Mouse (Mus musculus) gastrocnemius, postnatal 10 days (tissue): ENCODE results near the gene Crabp2. TPM values are rescaled to one million over a fixed set of nuclear protein-coding genes. Genes with fewer than 3 reads are reported as not detected.

Experiments used
- DNase-seq: peaks from one replicate; pipeline ENCODE4 v3.0.0; 2021; ENCODE audit warnings: mixed read lengths
- total RNA-seq, 2 experiments: library from RNA; stranded (reverse); gene quantifications; 2 replicates each; pipeline ENCODE4 v1.2.3; 2021

Gene Crabp2
- total RNA-seq, 2 experiments from 2014 or later = 0.96 to 1.1 TPM

GRCm38 (mm10) chr3:87927452-87927851 is 21.0 kb upstream of the Crabp2 start:
- no peak for DNase-seq

DNA sequence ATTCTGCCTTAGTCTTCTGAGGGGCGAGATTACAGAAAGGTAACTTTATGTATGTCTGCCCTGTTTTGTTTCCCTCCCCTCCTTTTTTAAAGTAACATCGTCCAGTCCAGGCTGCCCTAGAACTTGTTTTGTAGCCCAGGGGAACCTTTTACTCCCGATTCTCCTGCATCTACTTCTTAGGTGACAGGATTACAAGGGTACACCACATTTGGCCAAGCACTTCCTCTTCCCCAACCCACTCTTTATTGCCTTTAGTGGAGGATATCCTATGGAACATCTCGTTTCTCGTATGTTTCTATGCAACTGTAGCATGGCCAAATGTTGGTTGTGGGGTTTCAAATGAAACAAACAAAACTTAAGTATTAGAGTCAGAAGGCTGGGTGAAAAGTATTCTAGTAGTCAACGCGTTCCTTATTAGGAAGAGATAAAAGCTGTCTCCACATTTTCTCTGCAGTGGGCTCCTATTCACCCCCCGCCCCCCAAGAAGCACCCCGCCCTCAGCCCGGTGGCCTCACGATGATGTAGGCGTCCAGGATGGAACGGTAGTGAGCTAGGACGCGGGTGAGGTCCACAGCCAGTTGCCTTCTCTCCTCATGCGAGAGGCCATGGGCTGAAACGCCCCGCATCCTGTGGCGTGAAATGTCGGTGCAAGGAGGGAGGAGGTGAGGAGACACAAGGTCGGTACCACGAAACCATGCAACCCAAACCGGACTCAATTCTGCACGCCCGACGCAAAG is 19.0 kb upstream of the Crabp2 start:
- no peak for DNase-seq

DNA sequence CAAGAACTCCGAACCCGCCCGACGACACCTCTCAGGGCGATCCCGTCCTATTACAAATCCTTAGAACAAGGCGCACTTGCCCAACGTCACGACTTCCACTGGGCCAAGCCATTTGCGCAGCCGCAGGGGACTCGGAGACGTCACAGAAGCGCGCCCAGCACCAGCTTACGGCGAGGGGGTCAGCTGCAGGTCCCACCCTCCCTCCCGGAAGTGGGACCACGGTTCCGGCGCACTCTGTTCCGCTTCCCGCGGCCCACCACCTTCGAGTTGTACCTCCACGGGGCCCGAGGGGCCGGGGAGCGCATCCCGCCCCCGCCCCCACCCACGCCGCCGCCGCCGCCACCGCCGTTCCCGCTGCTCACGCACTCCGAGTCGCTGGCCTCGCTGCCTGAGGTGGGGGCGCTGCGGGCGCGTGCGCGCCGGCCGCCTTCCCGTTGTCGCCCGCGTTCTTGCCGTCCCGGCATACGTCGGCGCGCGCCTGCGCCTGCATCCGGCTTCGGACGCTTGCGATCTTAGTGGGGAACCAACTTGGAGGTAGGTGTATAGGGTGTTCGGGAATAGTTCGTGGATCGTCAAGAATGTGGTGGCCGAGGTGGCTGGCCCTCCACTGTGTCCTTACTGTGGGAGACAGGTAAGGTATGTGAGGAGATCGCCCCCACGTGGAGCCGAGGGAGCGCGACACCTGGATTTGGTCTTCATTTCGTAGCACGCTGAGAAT is 18.2 kb upstream of the Crabp2 start, which contains the start of the genes Isg20l2 and Rrnad1:
TSS of gene Isg20l2 (plus strand) at position 237 of the 718 bp plus-strand sequence.
TSS of gene Rrnad1 (minus strand) at position 640 of the 718 bp plus-strand sequence.
- DNase-seq = peak; percentile 96

DNA sequence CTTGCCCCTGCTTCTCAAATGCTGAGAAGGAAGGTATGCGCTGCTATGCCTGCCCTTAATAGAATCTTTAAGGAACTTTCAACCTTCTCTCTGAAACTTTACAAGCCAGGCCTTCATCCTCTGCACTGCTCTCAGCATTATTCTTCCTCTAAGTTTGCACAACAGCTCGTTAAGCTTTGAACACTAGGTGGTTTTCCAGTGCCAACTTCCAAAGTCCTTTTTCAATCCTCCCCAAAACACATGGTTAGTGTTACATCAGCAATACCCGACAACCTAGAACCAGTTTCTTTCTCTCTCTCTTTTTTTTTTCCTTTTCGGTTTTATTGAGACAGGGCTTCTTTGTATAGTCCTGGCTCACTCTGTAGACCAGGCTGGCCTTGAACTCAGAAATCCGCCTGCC is 14.4 kb upstream of the Crabp2 start:
- no peak for DNase-seq

GRCm38 (mm10) chr3:87934501-87934900 is 14.0 kb upstream of the Crabp2 start:
- no peak for DNase-seq

GRCm38 (mm10) chr3:87935201-87935600 is 13.3 kb upstream of the Crabp2 start:
- no peak for DNase-seq

DNA sequence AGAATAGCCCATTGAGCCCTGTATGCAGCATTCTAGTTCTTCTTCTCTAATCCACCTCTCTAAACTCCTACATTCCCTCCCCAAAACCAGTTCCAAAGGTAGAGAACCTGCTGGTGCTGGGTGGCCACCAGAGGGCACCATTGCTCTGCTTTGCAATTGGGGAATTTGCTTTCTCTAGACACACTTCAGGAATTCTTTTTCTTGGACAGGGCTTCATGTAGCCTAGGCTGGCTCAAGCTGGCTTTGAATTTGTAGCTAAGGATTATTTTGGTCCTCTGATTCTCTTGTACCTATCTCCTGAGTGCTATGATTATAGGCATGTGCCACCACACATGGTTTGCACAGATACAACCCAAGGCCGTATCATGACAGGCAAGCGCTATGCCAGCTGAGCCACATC is 12.7 kb upstream of the Crabp2 start:
- DNase-seq = peak; percentile 95

DNA sequence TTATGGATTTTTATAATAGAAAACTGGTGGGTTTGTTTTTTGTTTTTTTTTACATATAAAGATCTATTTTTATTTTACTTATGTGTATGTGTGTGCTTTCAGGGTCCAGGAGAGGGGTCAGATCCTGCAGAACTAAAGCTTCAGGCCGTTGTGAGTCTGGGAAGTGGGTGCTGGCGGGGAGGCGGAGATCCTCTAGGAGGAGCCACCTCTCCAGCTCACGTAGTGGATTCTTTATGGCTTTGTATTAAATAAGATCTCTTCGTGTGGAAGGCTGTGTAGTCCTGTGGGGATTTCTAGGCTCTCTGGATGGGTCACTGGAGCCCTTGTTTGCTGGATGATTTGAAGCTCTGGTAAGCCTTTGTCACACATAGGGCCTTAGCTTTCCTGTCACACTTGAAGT is 7.9 kb upstream of the Crabp2 start:
- no peak for DNase-seq

GRCm38 (mm10) chr3:87942471-87942870 is 6.0 kb upstream of the Crabp2 start:
- no peak for DNase-seq

- DNase-seq = no peak
Measured at GRCm38 (mm10) chr3:87943586-87943985, 4.9 kb upstream of the Crabp2 start.

- DNase-seq = no peak
Measured at GRCm38 (mm10) chr3:87944838-87945600, 3.4 kb upstream of the Crabp2 start.

DNA sequence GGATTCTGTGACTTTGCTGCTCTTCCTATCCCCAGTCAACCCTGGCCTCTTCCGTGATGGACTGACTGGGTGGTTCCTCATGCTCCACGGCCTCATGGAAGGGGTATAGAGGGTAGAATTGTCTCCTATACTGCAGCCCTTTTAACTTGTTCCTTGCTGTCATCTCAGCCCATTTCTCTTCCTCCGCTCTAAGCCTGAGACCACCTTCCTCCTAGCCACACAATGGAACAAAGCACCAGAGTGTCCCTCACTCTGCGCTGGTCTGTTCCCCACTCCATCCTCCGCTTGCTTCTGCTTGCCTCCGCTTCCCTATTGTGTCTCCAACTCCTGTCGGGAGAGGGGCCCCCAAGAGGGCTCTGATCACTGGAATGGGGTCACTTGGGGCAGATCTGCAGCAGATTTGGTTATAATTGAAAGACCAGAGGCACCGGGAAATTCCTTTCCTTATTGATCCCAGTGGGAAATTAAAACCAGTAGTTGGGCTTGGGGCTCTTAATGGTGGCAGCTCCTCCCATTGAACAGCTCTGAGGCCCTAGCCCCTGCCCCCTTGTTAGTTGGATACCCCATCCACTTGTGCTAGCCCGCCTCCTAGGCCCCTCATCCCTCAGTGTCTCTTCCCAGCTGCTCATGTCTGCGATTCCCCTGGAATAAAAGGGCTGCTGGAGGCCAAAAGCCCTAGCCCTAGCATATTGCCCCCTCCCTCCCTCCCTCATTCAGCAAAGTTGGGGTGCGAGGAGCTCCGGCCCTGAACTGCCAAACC is 2.5 kb upstream of the Crabp2 start:
- DNase-seq = no peak

DNA sequence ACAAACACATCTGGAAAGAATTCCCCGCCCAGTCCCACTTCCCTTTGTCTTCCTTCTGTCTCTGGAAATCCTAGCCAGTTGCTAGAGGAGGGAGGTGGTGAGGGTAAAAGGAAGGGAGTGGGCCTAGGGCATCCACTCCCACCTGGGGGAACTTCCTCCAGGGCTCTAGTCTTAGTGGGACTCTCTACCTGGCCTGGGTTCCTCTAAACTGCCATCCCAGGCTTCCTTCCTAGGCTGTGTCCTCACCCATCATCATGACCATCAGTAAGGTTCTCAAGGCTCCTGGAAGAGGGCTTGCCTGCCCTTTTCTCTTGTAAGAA is 2.0 kb upstream of the Crabp2 start:
- DNase-seq = no peak

DNA sequence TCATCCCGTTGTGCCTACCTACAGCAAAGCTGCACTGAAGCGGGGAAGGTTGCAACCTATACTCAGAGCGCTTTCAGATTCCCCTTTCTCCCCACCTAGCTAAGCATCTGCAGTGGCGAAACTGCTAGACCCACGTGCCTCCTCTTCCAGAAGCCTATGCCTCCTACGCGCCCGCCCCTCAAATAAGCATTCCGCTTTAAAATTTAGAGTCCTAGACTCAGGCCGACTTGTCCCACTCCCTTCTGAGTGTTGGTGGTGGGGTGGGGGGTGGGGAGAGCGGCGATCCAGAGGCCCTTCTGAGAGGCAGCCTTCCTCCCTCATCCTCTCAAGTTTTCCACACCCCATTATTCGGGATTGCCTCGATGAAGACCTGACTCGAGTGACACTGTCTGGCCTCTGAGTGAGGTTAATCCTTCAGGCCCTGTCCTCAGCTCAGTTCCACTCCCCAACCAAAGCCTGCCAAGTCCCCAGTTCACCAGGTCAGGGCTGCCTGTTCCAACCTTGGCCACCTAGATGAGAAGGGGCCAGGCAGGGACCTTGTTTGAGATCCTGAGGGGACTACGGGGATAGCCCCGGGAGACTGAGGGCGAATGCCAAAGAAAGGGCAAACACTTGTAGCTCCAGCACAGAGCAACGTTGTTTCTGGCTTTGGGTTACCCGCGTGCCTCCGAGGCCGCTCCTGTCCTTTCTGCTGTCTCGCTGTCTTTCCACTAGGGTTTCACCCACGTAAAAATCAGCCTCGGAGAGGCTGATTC is 1.2 kb upstream of the Crabp2 start:
- peak; percentile 11 for DNase-seq

- DNase-seq = no peak
Measured at GRCm38 (mm10) chr3:87947811-87948199, 661 bp upstream of the Crabp2 start.

- DNase-seq = no peak
Measured at GRCm38 (mm10) chr3:87949266-87949954, 944 bp downstream of the Crabp2 start.

- DNase-seq = no peak
Measured at GRCm38 (mm10) chr3:87949955-87950515, 1.6 kb downstream of the Crabp2 start.

GRCm38 (mm10) chr3:87951946-87952345 is 3.5 kb downstream of the Crabp2 start:
- no peak for DNase-seq

GRCm38 (mm10) chr3:87952440-87952839 is 4.0 kb downstream of the Crabp2 start:
- DNase-seq = peak; percentile 15

DNA sequence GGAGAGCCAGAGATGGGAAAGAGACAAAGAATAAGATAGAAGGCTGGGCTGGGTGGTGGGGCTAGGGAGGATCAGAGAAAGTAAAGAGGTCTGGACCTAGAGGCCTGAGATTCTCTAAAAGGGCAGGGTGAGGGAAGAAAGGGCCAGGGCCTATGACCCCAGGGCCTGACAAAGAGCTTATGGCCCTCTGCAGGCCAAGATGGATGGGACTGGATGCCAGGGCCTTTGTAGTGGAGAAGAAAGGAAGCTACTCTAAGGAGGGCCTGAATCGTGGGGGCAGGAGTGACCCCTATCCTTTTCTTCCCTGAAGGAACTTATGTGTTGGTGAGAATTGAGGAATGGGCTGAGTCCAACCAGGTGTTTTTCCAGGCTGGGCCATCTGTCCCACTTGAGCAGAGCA is 9.6 kb downstream of the Crabp2 start:
- no peak for DNase-seq

GRCm38 (mm10) chr3:87958476-87958875 is 10.0 kb downstream of the Crabp2 start:
- DNase-seq = no peak
